Mouse (Mus musculus) testis, adult 2 months (tissue): Measurements from ENCODE around the gene Eif3b.

ENCODE experiments used
- CTCF ChIP-seq: fragments of 200-500 bp; IDR thresholded peaks from 2 replicates; pipeline ENCODE4 v1.5.1; 2012; ENCODE audit warnings: low read depth, mild to moderate bottlenecking, inconsistent platforms, low read length, moderate library complexity; ENCODE audit not compliant: control insufficient read depth, insufficient read depth, insufficient replicate concordance
- POLR2A ChIP-seq: fragments of 200-500 bp; IDR thresholded peaks from 2 replicates; pipeline ENCODE4 v1.6.1; 2012; ENCODE audit warnings: low read depth, mild to moderate bottlenecking, inconsistent platforms, low read length, moderate library complexity; ENCODE audit not compliant: control insufficient read depth

- TF ChIP-seq POLR2A = 0 out of 2 replicates have a peak, but pooled peaks have one; percentile 3
- no peak for TF ChIP-seq CTCF
These were observed 433 bp downstream of the Eif3b start for GRCm38 (mm10) chr5:140419442-140420080.
